Comparison of ENCODE assay signal across 18 mouse cellular contexts in genomic region chr12:78356472-78356871, GRCm38 (mm10).
DNase-seq lines count a peak whose midpoint lies in the region; TF ChIP-seq lines count a peak whose summit lies in the region.
"Had no signal": no experiment of that assay in that cellular context is flagged by ENCODE, and none has a peak within 500 bp of the region (broad histone marks: within the 10 kb centered on the region; RNA-seq: fewer than 3 reads in every experiment).

No protein-coding gene starts in this region.

- no peak for TF ChIP-seq RAD21 in CH12.LX (IDR thresholded peaks at IDR 0.05; ENCODE audit: low read depth, low read length)

- H3K79me2 ChIP-seq in CH12.LX (replicated peaks; ENCODE audit: control insufficient read depth, extremely low read depth, insufficient read depth, poor library complexity, severe bottlenecking), result no peaks in the 10 kb centered on the region

- H3K9ac ChIP-seq in CH12.LX (ENCODE audit: insufficient read depth, low read depth), result no peak overlapping the region
- H3K9ac ChIP-seq: hindbrain, embryonic 14.5 days; limb, embryonic 12.5 days; liver, embryonic 14.5 days; midbrain, embryonic 13.5 days had no signal

- no peak for TF ChIP-seq EP300 in CH12.LX (IDR thresholded peaks at IDR 0.05; ENCODE audit: low read length)

- peaks cover 0 to 4% of the 10 kb centered on the region in 2 experiments; a peak in 1 of 4 replicates for H3K4me1 ChIP-seq in CH12.LX (ENCODE audit: control insufficient read depth in 1 of 2, insufficient read depth in 2 of 2)
- H3K4me1 ChIP-seq: heart, embryonic 10.5 days; limb, embryonic 12.5 days; midbrain, embryonic 13.5 days had no signal

- dilution Hi-C loops in CH12.LX (cut with MboI; ENCODE audit: extremely low pct_ligation_motif_present, extremely low pct_unique_long_range_greater_than_20kb, low sequenced_read_pairs), result no loop called here

- H3K9me3 ChIP-seq in CH12.LX (replicated peaks; ENCODE audit: low read length), result no peaks in the 10 kb centered on the region
- H3K9me3 ChIP-seq: heart, embryonic 10.5 days; limb, embryonic 12.5 days; midbrain, embryonic 13.5 days had no signal

- H3K27ac ChIP-seq in CH12.LX (ENCODE audit: insufficient read depth, low read depth), result no peak overlapping the region
- no peak overlapping the region for H3K27ac ChIP-seq in left cerebral cortex, adult 2 months
- H3K27ac ChIP-seq: heart, embryonic 10.5 days; hindbrain, embryonic 14.5 days; kidney, postnatal 0 days; limb, embryonic 12.5 days; liver, embryonic 14.5 days; midbrain, embryonic 13.5 days had no signal

- no peak overlapping the region for H3K4me2 ChIP-seq in CH12.LX (ENCODE audit: insufficient read depth, low read depth, poor library complexity, severe bottlenecking)
- H3K4me2 ChIP-seq: hindbrain, embryonic 14.5 days; limb, embryonic 12.5 days; midbrain, embryonic 13.5 days had no signal

- H3K36me3 ChIP-seq in CH12.LX (replicated peaks in 1 of 2; ENCODE audit: control insufficient read depth in 1 of 2, insufficient read depth in 1 of 2, low read length in 1 of 2), result no peaks in the 10 kb centered on the region
- H3K36me3 ChIP-seq: heart, embryonic 10.5 days; limb, embryonic 12.5 days; midbrain, embryonic 13.5 days had no signal

- DNase-seq in layer of hippocampus, adult 9-10 months (ENCODE audit: low spot score), result peak; percentile 9
- no peak for DNase-seq in layer of hippocampus, postnatal 36 days
- DNase-seq in 416B (ENCODE audit: low read depth), result peak; percentile 91
- peak; percentile 20 for DNase-seq in CH12.LX (ENCODE audit: extremely low read depth)
- peak; percentile 25 for DNase-seq in induced T-regulatory cell, adult 2 months (ENCODE audit: low read depth)
- DNase-seq in left cerebral cortex, adult 11 months (ENCODE audit: low spot score), result no peak
- no peak for DNase-seq in left cerebral cortex, adult 2 months (ENCODE audit: extremely low spot score in 1 of 2, low spot score in 2 of 2)
- DNase-seq in kidney, postnatal 25 days, result no peak
- DNase-seq: adrenal gland, postnatal 25 days; heart, postnatal 10 days; lung, postnatal 4 days had no signal

- intact Hi-C loops in left cerebral cortex, adult 2 months (cut with DNase I), result no loop called here

- no peak for TF ChIP-seq CTCF in CH12.LX (conservative IDR thresholded peaks at IDR 0.05 in 1 of 2, IDR thresholded peaks at IDR 0.05 in 1 of 2; ENCODE audit: low read depth in 2 of 2, low read length in 2 of 2)
- TF ChIP-seq CTCF in left cerebral cortex, adult 2 months (IDR thresholded peaks at IDR 0.05), result no peak

- H3K27me3 ChIP-seq in CH12.LX (replicated peaks), result no peaks in the 10 kb centered on the region
- H3K27me3 ChIP-seq: limb, embryonic 12.5 days; midbrain, embryonic 13.5 days had no signal

- H3K4me3 ChIP-seq in CH12.LX (replicated peaks in 1 of 3; ENCODE audit: low read depth in 2 of 3, low read length in 2 of 3, poor library complexity in 1 of 3), result no peak overlapping the region
- no peak overlapping the region for H3K4me3 ChIP-seq in left cerebral cortex, adult 2 months
- H3K4me3 ChIP-seq: erythroblast, embryonic 14.5 days; heart, embryonic 10.5 days; limb, embryonic 12.5 days; midbrain, embryonic 13.5 days had no signal

- in situ Hi-C loops in CH12.LX (cut with MboI; ENCODE audit: low pct_ligation_motif_present, low pct_unique_long_range_greater_than_20kb, low sequenced_read_pairs), result no loop called here

- TF ChIP-seq POLR2A in CH12.LX (IDR thresholded peaks at IDR 0.05; ENCODE audit: low read depth, low read length), result no peak

TF ChIP-seq in CH12.LX, 34 proteins besides CTCF, POLR2A, EP300 and RAD21:
- TF ChIP-seq HCFC1 (IDR thresholded peaks at IDR 0.05; ENCODE audit: low read depth, low read length) (no peak), USF2 (conservative IDR thresholded peaks at IDR 0.05; ENCODE audit: low read depth, low read length) (no peak), JUND (conservative IDR thresholded peaks at IDR 0.05; ENCODE audit: low read depth, low read length) (no peak), CHD2 (IDR thresholded peaks at IDR 0.05; ENCODE audit: low read length) (no peak), ZKSCAN1 (IDR thresholded peaks at IDR 0.05; ENCODE audit: borderline replicate concordance, low read depth, low read length) (no peak), USF1 (IDR thresholded peaks at IDR 0.05; ENCODE audit: low read depth, low read length) (no peak), MYC (IDR thresholded peaks at IDR 0.05; ENCODE audit: low read depth, low read length) (no peak), NRF1 (IDR thresholded peaks at IDR 0.05; ENCODE audit: low read depth, low read length) (no peak), NELFE (IDR thresholded peaks at IDR 0.05; ENCODE audit: low read depth, low read length) (no peak), BHLHE40 (IDR thresholded peaks at IDR 0.05; ENCODE audit: low read depth, low read length) (no peak), ZMIZ1 (IDR thresholded peaks at IDR 0.05; ENCODE audit: low read depth, low read length) (no peak), SIN3A (IDR thresholded peaks at IDR 0.05; ENCODE audit: low read length) (no peak), MEF2A (IDR thresholded peaks at IDR 0.05; ENCODE audit: borderline replicate concordance, low read depth, low read length) (no peak), PAX5 (IDR thresholded peaks at IDR 0.05; ENCODE audit: low read length) (no peak), POLR2AphosphoS2 (IDR thresholded peaks at IDR 0.05; ENCODE audit: low read depth, low read length) (no peak), ZC3H11A (IDR thresholded peaks at IDR 0.05; ENCODE audit: low read depth, low read length) (no peak), SMC3 (IDR thresholded peaks at IDR 0.05; ENCODE audit: low read depth, low read length) (no peak)

Comparison
In these comparisons a context has a peak if more than half of its experiments do, and no peak if none do; other contexts are left out.
1. DNase-seq: peak in layer of hippocampus, adult 9-10 months (single experiment), 416B (single experiment), CH12.LX (single experiment) and induced T-regulatory cell, adult 2 months (single experiment); none in layer of hippocampus, postnatal 36 days (0 of 2), left cerebral cortex, adult 11 months (single experiment), left cerebral cortex, adult 2 months (0 of 2) and kidney, postnatal 25 days (0 of 2).